Mouse (Mus musculus) CH12F3 (cell line): Measurements from ENCODE around the gene Mgp.

Source experiments
- in situ Hi-C: fragments of 300-500 bp; cut with MboI; formaldehyde crosslinking; loops from 2 replicates; pipeline ENCODE4 v1.14.3; 2020; ENCODE audit warnings: low sequenced_read_pairs

Mgp gene

DNA sequence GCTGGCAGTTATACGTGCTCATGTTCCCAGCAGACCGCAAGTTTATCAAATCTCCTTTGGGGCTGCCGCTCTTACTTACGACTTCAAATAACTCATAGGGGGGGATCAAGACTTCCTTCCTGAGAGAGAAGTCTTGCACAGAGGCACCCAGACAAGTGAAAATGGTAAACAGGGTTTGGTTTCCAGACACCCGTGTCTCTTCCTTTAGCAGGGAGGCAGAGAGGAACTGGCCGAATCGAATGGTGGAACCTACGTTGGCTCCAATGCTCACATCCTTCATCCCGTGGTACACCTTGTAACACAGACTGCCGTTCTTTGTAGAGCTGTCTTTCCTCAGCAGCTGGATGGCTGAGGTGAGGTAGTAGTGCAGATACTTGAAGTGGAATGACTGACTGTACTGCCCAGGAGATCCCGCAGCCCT lies 21.3 kb downstream of the Mgp start:
- in situ Hi-C loops = no loop called here

DNA sequence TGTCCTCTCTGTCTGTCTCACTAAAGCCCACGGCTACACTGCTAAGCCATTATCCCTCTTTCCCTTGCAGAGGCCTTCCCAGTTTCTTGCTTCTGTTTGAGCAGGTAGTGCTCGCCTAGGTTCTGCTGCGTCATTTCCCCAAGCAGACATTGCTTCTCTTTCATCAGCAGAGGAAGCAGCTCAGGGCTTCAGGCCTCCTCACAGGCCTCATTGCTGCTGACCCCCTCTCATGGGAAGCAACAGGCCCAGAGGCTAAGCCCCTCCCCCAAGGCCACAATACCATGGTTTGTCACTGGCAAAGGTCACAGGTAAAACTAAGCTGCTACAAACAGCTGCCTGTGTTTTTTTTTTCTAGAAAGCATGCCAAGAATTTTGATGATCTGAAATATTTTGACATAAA lies 22.9 kb downstream of the Mgp start:
- in situ Hi-C loops = no loop called here

- in situ Hi-C loops = no loop called here
Measured at GRCm38 (mm10) chr6:136852348-136852747, 23.3 kb downstream of the Mgp start.

- in situ Hi-C loops = no loop called here
Measured at GRCm38 (mm10) chr6:136850267-136850666, 25.4 kb downstream of the Mgp start.

DNA sequence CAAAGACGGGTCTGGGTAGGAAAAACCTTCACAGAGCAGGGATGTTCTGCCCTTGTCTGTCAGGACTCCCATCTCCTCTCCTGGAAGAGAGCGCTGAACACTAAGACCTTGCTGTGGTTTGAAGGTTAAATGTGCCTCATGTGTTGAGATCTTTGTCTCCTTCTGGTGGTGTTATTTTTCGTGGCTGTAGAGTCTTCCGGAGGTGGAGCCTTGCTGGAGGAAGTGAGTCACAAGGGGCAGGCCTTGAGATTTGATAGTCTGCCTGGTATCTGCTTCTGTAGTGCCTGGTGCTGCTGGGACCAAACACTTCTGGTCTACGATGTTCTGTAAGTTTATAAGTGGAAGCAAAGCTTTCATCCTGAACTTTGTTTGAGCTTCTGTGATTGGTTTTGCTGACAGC lies 26.7 kb downstream of the Mgp start:
- in situ Hi-C loops = no loop called here

GRCm38 (mm10) chr6:136848399-136848798 lies 27.2 kb downstream of the Mgp start:
- in situ Hi-C loops = no loop called here

DNA sequence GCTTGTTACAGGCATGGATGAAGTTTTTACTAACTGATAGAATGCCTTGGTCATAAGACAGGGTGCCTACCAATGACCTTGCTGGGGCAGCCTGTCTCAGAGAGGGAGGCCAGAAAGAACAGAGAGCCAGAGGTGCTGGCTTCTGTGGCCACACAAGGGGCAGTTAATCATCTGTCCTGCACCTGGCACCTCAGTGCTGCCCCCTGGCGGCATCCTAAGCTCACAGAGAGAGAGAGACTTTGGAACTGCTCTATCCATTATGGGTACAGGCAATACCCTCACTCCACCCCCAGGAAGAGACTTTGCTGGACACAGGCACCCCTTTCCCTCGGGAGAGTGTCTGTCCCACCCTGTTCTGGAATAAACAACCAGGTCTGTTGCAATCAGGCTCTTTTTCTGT lies 27.8 kb downstream of the Mgp start:
- in situ Hi-C loops = no loop called here

GRCm38 (mm10) chr6:136847267-136847666 lies 28.4 kb downstream of the Mgp start:
- in situ Hi-C loops = no loop called here

DNA sequence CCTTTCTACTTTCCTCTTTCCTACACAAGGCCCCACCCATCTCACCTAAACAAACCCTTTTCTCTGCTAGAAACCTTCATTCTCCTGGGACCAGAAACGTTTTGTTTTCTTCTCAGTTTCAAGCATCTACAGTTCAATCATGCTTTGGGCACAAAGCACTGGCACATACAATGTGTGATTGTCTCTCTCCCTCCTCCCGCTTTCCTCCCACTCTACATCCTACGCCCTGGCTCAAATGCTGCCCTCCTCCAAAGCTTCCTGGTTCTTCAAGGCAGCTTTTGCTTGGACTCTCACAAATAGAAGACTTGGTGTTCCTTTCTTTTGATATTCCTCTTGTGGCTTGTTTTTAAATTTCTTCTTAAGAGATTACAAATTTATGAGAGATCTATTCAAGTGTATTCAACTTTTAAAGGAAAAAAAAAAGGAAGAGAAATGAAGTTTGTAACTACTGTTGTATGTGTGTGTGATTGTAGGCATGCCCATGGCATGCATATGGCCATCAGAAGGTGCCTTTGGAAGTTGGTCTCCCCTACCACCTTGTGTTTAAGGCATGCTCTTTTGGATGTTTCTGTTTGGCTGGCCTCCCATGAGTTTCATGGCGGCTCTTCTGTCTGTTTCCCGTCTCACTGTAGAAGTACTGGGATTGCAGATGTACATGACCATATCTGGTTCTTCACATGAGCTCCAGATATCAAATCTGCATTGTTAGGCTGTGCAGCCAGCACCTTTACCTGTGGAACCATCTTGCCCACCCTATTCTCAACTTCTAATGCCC lies 29.7 kb downstream of the Mgp start:
- in situ Hi-C loops = no loop called here

DNA sequence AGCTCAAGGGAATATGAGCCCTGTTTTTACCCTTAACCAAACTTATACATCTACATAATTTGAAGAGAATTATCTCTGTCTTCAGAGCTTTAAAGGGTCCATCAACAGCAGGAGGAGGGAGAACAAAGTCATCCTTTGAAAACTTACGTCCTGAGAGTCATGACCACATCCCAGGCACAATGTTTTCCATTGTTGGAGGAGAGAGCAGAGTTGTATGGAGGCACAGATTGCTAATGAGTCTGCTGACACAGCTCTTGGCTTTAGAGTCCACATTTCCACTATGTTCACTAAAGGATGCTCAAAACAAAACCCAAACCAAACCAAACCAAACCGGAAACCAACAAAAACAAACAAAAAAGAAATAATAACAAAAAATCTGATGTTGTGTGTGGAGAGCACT lies 30.7 kb downstream of the Mgp start:
- in situ Hi-C loops = no loop called here

GRCm38 (mm10) chr6:136837323-136837722 lies 38.3 kb downstream of the Mgp start:
- in situ Hi-C loops = no loop called here

DNA sequence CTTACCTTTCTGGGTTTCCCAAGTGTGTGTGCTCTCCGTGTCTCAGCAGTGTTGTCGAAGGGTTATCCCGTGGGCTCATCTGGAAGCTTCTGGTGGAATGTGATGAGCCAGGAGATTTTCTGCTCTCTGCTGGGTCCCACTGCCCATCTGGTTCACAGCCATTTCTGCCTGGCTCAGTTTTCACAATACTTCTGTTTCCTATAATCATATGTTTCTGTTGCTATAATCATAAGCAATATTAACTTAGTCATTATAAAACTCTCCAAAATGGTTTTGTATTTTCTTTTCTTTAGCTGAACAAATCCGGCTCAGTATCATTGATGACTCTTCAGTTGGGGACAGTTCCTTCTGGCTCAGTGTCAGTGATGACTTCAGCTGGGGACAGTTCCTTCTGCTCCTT lies 40.3 kb downstream of the Mgp start, which contains the start of gene Smco3:
Gene Smco3, minus strand, starts transcription at position 101 of the 400 bp plus-strand sequence.
- in situ Hi-C loops = no loop called here

GRCm38 (mm10) chr6:136831712-136832111 lies 43.9 kb downstream of the Mgp start:
- in situ Hi-C loops = no loop called here

DNA sequence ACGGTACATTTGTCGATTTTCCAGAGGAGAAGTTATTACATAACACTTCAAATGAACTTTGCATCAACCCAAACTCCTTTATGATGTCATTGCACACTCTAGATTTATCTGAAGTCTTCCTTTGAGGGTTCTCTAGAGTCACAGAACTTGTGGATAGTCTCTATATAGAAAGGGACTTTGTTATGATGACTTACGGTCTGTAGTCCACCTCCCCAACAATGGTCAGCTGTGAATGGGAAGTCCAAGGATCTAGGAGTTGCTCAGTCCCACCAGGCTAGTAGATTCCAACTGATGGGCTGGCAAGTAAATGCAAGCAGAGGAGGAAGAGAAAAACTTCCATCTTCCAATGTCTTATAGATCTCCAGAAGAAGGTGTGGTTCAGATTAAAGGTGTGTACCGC lies 46.9 kb downstream of the Mgp start:
- in situ Hi-C loops = no loop called here

- in situ Hi-C loops = no loop called here
Measured at GRCm38 (mm10) chr6:136827881-136828561, 47.6 kb downstream of the Mgp start, which contains the start of gene Wbp11. Wbp11 (minus strand) TSS chr6:136828233.

DNA sequence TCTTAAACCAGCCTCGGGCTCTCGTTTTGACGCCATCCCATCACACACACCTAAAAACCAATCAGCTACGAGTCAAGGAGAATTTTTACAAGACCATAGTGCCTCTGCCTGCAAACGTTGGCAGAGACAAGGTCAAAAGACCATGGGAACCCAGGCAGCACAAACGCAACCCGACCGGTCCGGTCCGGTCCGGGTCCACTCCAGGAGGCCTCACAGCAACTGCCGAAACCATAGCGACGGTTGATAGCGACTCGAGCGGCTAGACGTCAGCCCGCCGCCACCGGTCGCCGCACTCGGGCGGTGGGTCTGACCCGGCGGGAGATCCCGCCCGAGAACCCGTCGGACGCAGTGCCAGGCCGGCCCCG lies 48.1 kb downstream of the Mgp start, which contains the start of gene BC049715:
Gene BC049715, plus strand, starts transcription at position 111 of the 365 bp plus-strand sequence.
- in situ Hi-C loops = no loop called here

DNA sequence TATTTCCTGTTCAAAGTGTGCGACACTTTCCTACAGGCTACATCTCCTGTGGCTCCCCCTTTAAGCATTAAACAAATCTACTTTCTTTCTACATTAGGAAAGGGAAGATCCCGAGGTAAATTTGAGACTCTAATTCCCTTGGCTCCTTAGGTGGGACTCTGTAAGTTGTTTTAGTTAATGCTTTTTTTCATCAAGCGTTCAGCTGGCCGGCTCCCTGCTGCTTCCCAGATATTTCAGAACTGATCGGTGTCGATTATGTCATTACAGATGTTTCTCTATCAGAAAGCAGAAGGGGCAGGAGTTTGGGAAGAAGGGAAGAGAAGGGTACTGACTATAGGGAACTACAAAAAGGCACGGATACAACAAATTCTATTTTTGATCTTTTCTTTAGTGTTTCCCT lies 48.5 kb downstream of the Mgp start:
- in situ Hi-C loops = no loop called here

GRCm38 (mm10) chr6:136824987-136825386 lies 50.6 kb downstream of the Mgp start:
- in situ Hi-C loops = no loop called here
